Mouse (Mus musculus) E14TG2a.4 (cell line): ENCODE measurements around the gene Rere.

Experiments
- CTCF ChIP-seq: conservative IDR thresholded peaks from 2 replicates; pipeline ENCODE4 v1.5.1; 2014; ENCODE audit warnings: low read length
- POU5F1 ChIP-seq: IDR thresholded peaks from 2 replicates; pipeline ENCODE4 v1.6.1; 2014; ENCODE audit warnings: low read length, borderline replicate concordance

GRCm38 (mm10) chr4:150259577-150259976 lies 21.9 kb upstream of the Rere start:
- TF ChIP-seq CTCF (0 out of 2 replicates have a peak, but pooled peaks have one; percentile 1), POU5F1 (no peak)
